Mouse (Mus musculus) erythroblast, embryonic 14.5 days (primary cell): ENCODE results near the gene Exph5.

Experiments
- GATA1 ChIP-seq: IDR thresholded peaks from 2 replicates; pipeline ENCODE4 v1.6.1; 2012; ENCODE audit warnings: low read length, inconsistent platforms, mixed read lengths
- TAL1 ChIP-seq: IDR thresholded peaks from 3 replicates; pipeline ENCODE4 v1.6.1; 2012; ENCODE audit warnings: low read length, inconsistent platforms, mixed read lengths

DNA sequence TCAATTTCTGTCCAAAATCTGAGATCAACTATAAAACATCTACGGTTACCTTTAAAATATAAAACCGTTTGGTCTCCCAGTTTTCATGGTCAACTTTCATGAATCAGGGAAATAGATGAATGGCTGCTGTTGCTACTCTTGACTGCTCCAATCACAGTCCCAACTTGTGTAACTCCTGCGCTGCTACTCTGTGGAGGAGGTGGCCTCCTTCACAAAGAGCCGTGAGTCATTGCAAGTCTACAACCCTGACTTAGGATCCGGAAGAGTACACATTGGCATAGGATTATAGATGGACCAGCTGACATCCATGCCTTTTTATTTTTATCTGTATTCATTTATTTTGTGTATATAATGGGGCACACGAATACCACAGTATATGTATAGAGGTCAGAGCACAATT lies 50.4 kb downstream of the Exph5 start:
- no peak for TF ChIP-seq TAL1
- no peak for TF ChIP-seq GATA1
